Mouse (Mus musculus) midbrain, embryonic 10.5 days (tissue): ENCODE data around the gene Slc9a3. TPM values are rescaled to one million over a fixed set of nuclear protein-coding genes. Genes with fewer than 3 reads are reported as not detected.
A peak's percentile ranks its signal among the peaks of the same experiment; 100 is the strongest.

Experiments
- DNase-seq: peaks from one replicate; pipeline ENCODE4 v3.0.0-alpha.2; 2017; ENCODE audit warnings: low spot score
- H3K27ac ChIP-seq: fragments of 300-500 bp; sonication (generic); replicated peaks from 2 replicates; pipeline ENCODE4 v1.5.1; 2016; ENCODE audit warnings: mild to moderate bottlenecking
- H3K27me3 ChIP-seq: fragments of 300-500 bp; sonication (generic); 2 replicates; pipeline ENCODE4 v1.6.1; 2016; ENCODE audit warnings: low read depth, mild to moderate bottlenecking; ENCODE audit not compliant: poor library complexity, severe bottlenecking
- H3K36me3 ChIP-seq: fragments of 300-500 bp; sonication (generic); 2 replicates; pipeline ENCODE4 v1.6.1; 2016; ENCODE audit warnings: mild to moderate bottlenecking, moderate library complexity
- H3K4me1 ChIP-seq: fragments of 300-500 bp; sonication (generic); 2 replicates; pipeline ENCODE4 v1.6.1; 2016
- H3K4me3 ChIP-seq: fragments of 300-500 bp; sonication (generic); 2 replicates; pipeline ENCODE4 v1.5.1; 2016; ENCODE audit warnings: mild to moderate bottlenecking, moderate library complexity
- H3K9me3 ChIP-seq: fragments of 300-500 bp; sonication (generic); replicated peaks from 2 replicates; pipeline ENCODE4 v1.6.1; 2016; ENCODE audit warnings: mild to moderate bottlenecking
- WGBS: fragments of 180-500 bp; shearing (Covaris S2); methylation state at CpG from one replicate; pipeline ENCODE4 v1.1.7; 2016; 5-methylcytosine and 5-hydroxymethylcytosine counted together
- polyA plus RNA-seq: library from polyadenylated mRNA; unstranded; fragments of >200 nt; fragmentation: Nextera tagmentation; extraction: Ambion mirVana; gene quantifications from 2 replicates; pipeline ENCODE4 v1.2.1, GENCODE M21; 2016

Gene Slc9a3
- polyA plus RNA-seq, 1 experiment from 2014 or later: not detected

DNA sequence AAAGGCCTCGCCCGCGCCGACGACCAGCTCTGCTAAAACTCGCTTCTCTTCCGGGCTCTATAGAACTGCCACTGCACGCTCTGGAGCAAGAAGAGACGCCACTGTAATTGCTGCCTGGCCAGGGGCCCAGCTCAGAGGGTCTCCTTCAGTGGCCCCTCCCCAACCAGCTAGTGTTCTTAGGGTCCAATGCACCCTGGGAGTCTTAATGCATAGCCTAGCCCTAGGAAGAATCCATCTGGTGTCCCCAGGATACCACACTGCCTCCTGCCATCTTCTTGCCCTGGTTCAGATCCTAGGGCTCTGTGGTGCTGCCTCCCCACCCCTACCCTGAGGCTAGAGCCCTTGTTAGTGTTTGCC is 45.8 kb downstream of the Slc9a3 start:
- Histone ChIP-seq H3K9me3 (no peaks in the 10 kb centered on the region), H3K4me1 (peaks cover 12% of the 10 kb centered on the region), H3K4me3 (peak overlapping the region; percentile 62), H3K27ac (peak overlapping the region; percentile 78), H3K27me3 (peaks cover 3% of the 10 kb centered on the region; the same call in 1 of the 2 replicates), H3K36me3 (peaks cover 23% of the 10 kb centered on the region)
- WGBS: 16% methylated on average over 9 of the region's 9 CpGs
- DNase-seq: no peak

DNA sequence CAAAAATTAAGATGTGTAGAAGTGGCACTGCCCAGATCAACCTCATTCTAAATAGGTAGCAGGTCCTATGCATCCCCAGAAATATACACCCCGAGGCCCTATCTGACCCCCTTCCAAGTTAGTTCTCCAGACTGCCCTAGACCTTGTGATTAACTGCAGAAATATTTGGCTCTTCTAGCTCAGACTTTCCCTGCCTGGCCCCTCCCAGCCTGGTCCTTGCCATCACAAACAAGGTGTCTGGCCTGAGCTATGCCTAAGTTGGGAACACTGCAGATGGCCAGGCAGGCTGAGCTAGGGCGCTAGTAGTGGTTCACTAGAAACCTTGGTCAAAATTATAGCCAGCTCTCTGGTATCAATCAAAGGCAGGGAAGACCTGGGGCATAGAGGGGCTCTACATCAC is 46.2 kb downstream of the Slc9a3 start:
- 0 out of 2 replicates have a peak overlapping the region, but pooled peaks have one; percentile 62 for H3K4me3 ChIP-seq
- peaks cover 27% of the 10 kb centered on the region for H3K36me3 ChIP-seq
- no peaks in the 10 kb centered on the region for H3K9me3 ChIP-seq
- H3K27ac ChIP-seq: no peak overlapping the region
- H3K27me3 ChIP-seq: peaks cover 3% of the 10 kb centered on the region; the same call in 1 of the 2 replicates
- H3K4me1 ChIP-seq: peaks cover 12% of the 10 kb centered on the region
- 88% methylated on average over 2 of the region's 2 CpGs for WGBS
- DNase-seq: no peak

GRCm38 (mm10) chr13:74169446-74170164 is 48.3 kb downstream of the Slc9a3 start:
- H3K4me3 ChIP-seq: no peak overlapping the region
- 87% methylated on average over 10 of the region's 10 CpGs for WGBS
- peaks cover 3% of the 10 kb centered on the region; the same call in 1 of the 2 replicates for H3K27me3 ChIP-seq
- H3K36me3 ChIP-seq: peaks cover 48% of the 10 kb centered on the region
- no peak overlapping the region for H3K27ac ChIP-seq
- H3K4me1 ChIP-seq: peaks cover 12% of the 10 kb centered on the region
- H3K9me3 ChIP-seq: no peaks in the 10 kb centered on the region
- DNase-seq: no peak

DNA sequence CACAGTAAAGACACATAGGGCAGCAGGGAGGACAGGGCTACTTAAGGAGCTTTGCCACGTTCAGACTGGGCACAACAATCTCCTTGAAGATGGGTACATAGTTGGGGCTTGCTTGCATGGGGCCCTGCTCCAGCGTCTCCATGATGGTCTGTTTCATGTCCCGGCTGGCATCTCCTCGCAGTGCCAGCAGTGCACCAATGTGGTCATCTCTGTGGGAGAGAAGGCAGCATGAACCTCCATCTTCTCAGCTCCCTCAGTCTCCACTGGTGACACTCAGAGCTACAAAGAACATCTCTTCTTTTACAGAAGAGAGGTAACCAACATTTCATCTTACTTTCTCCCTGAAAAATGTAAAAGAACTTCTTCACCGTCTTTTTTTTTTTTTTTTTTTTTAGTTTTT is 50.8 kb downstream of the Slc9a3 start:
- 92% methylated on average over 5 of the region's 5 CpGs for WGBS
- peaks cover 2% of the 10 kb centered on the region for H3K4me1 ChIP-seq
- no peaks in the 10 kb centered on the region for H3K27me3 ChIP-seq
- H3K9me3 ChIP-seq: no peaks in the 10 kb centered on the region
- H3K36me3 ChIP-seq: peaks cover 68% of the 10 kb centered on the region
- no peak overlapping the region for H3K4me3 ChIP-seq
- no peak for DNase-seq
- no peak overlapping the region for H3K27ac ChIP-seq

DNA sequence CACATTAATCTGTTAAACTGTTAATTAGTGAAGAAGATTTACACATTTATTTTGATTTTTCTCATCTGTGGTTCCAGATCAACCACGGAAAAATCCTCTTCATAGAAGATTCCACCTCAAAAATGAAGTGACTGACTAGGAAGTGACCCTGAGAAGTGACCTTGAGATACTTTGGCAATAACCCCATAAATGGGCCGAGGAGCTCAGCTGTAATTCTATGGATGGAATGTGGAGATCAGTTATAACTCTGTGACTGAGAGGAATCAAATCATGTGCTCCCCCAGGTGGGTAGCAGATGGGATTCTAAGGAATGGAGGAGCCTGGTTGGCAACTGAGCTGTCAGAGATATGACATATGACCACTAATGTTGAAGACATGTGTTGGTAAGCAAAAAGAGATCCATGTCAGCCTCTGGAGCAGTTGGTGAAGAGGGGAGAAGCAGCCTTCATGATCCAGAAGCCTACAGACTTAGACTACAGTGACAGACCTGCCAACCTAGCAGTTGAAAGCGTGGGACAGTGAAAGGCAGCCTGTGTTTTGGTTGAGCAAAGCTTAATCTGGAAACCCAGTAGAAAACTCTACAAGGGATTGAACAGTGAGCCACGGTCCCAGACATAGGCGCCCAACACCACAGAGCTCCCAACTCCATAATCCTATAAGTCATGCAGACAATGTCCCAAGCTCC is 61.9 kb downstream of the Slc9a3 start:
- Histone ChIP-seq H3K4me3 (no peak overlapping the region), H3K4me1 (no peaks in the 10 kb centered on the region), H3K27ac (no peak overlapping the region), H3K27me3 (no peaks in the 10 kb centered on the region), H3K36me3 (peaks cover 85% of the 10 kb centered on the region), H3K9me3 (no peaks in the 10 kb centered on the region)
- DNase-seq: no peak
- 87% methylated on average over 5 of the region's 5 CpGs for WGBS

- H3K27ac ChIP-seq: no peak overlapping the region
- H3K9me3 ChIP-seq: no peaks in the 10 kb centered on the region
- no peak overlapping the region for H3K4me3 ChIP-seq
- H3K27me3 ChIP-seq: no peaks in the 10 kb centered on the region
- peaks cover 85% of the 10 kb centered on the region for H3K36me3 ChIP-seq
- no peak for DNase-seq
- 85% methylated on average over 6 of the region's 6 CpGs for WGBS
- H3K4me1 ChIP-seq: no peaks in the 10 kb centered on the region
Measured at GRCm38 (mm10) chr13:74192613-74193012, 71.4 kb downstream of the Slc9a3 start.

GRCm38 (mm10) chr13:74196451-74196850 is 75.2 kb downstream of the Slc9a3 start:
- WGBS: 90% methylated on average over 3 of the region's 3 CpGs
- H3K27ac ChIP-seq: no peak overlapping the region
- H3K36me3 ChIP-seq: peaks cover 65% of the 10 kb centered on the region
- DNase-seq: no peak
- H3K4me3 ChIP-seq: no peak overlapping the region
- no peaks in the 10 kb centered on the region for H3K9me3 ChIP-seq
- H3K4me1 ChIP-seq: no peaks in the 10 kb centered on the region
- H3K27me3 ChIP-seq: no peaks in the 10 kb centered on the region

- Histone ChIP-seq H3K36me3 (peaks cover 29% of the 10 kb centered on the region), H3K9me3 (no peaks in the 10 kb centered on the region), H3K27ac (peak within 1 kb of the TSS; percentile 89), H3K4me1 (peaks cover 20% of the 10 kb centered on the region), H3K4me3 (peak within 1 kb of the TSS; percentile 79), H3K27me3 (no peaks in the 10 kb centered on the region)
- under 1% methylated on average over 39 of the region's 39 CpGs for WGBS
- peak; percentile 90 for DNase-seq
Measured at GRCm38 (mm10) chr13:74208317-74208985, 87.2 kb downstream of the Slc9a3 start, which contains the start of gene Exoc3. Gene Exoc3 (minus strand): TSS chr13:74208732.

GRCm38 (mm10) chr13:74208986-74209345 is 87.7 kb downstream of the Slc9a3 start:
- Histone ChIP-seq H3K36me3 (peaks cover 24% of the 10 kb centered on the region), H3K27me3 (no peaks in the 10 kb centered on the region), H3K27ac (peak overlapping the region; percentile 89), H3K4me1 (peaks cover 20% of the 10 kb centered on the region), H3K4me3 (peak overlapping the region; percentile 79), H3K9me3 (no peaks in the 10 kb centered on the region)
- WGBS: 20% methylated on average over 12 of the region's 12 CpGs
- no peak for DNase-seq

DNA sequence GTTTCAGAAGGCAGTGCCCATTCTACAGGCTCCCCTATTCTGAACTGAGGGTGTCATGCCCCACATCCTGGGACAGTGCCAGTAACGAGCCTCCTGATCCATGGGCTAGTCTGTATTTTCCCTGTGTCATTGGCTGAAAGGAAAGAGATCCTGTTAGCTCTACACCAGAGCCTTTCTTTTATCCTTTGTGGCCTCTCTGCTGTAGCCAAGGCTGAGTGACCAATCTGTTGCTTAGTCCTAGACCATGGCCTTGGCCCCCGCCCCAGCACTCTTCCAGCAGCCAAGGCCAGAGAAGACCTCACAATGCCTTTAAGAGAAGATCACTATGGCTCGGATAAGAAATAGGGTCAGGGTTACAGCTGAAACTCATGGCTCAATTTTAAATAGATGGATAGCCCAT is 97.2 kb downstream of the Slc9a3 start:
- H3K27ac ChIP-seq: no peak overlapping the region
- H3K9me3 ChIP-seq: no peaks in the 10 kb centered on the region
- no peak for DNase-seq
- 83% methylated on average over 3 of the region's 3 CpGs for WGBS
- no peak overlapping the region for H3K4me3 ChIP-seq
- no peaks in the 10 kb centered on the region for H3K4me1 ChIP-seq
- no peaks in the 10 kb centered on the region for H3K36me3 ChIP-seq
- H3K27me3 ChIP-seq: no peaks in the 10 kb centered on the region
